Mouse (Mus musculus) brain, embryonic 14.5 days (tissue): Measurements from ENCODE around the gene Akap1.

Experiments
- CTCF ChIP-seq: fragments of 200-500 bp; IDR thresholded peaks from 2 replicates; pipeline ENCODE4 v1.5.1; 2012; ENCODE audit warnings: inconsistent platforms, mild to moderate bottlenecking, moderate library complexity, borderline replicate concordance; ENCODE audit not compliant: insufficient read depth, insufficient read length; ENCODE audit errors: extremely low read depth
- POLR2A ChIP-seq: fragments of 200-500 bp; IDR thresholded peaks from 2 replicates; pipeline ENCODE4 v1.6.1; 2012; ENCODE audit warnings: mild to moderate bottlenecking, inconsistent platforms, borderline replicate concordance; ENCODE audit not compliant: poor library complexity, insufficient read depth, insufficient read length, severe bottlenecking; ENCODE audit errors: extremely low read depth

DNA sequence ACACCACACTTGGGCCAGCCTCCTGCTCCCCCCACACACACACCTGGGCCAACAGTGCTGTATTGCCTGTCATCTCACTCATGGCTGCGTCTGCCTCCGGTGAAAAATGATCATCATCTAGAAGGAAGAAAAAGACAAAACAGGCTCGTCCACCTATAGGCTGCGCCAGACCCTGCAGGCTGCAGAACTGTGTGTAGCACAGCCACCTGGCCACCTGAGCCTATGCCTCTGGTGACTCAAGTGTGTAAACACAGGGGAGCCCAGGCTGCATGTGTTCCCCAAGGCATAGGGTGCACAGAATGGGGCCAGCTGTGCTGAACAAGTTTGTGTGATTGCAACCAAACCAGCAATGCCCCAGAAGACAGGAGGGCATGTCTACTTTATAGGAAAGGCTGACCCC, 31.3 kb downstream of the Akap1 start:
- TF ChIP-seq POLR2A (no peak), CTCF (no peak)
